Mouse (Mus musculus) midbrain, embryonic 13.5 days (tissue): ENCODE measurements around the gene Irf3. TPM values are rescaled to one million over a fixed set of nuclear protein-coding genes. Genes with fewer than 3 reads are reported as not detected.
A peak's percentile ranks its signal among the peaks of the same experiment; 100 is the strongest.
"Not testable (repeated sequence)": the region's sequence is repeated elsewhere in the genome, so short reads cannot be mapped to it uniquely, and the experiment has no call there.

Source experiments
- ATAC-seq: fragments of 200-750 bp; cut with Nextera tagmentation; 2 replicates; pipeline ENCODE4 v1.8.0; 2017; ENCODE audit warnings: mild to moderate bottlenecking, moderate TSS enrichment, moderate library complexity
- H3K27ac ChIP-seq: fragments of 300-500 bp; sonication (generic); 2 replicates; pipeline ENCODE4 v1.5.1; 2015; ENCODE audit warnings: inconsistent platforms, mild to moderate bottlenecking, moderate library complexity
- H3K27me3 ChIP-seq: fragments of 300-500 bp; sonication (generic); 2 replicates; pipeline ENCODE4 v1.6.1; 2015; ENCODE audit warnings: mild to moderate bottlenecking, inconsistent platforms
- H3K36me3 ChIP-seq: fragments of 300-500 bp; sonication (generic); 2 replicates; pipeline ENCODE4 v1.6.1; 2015; ENCODE audit warnings: mild to moderate bottlenecking, inconsistent platforms
- H3K4me1 ChIP-seq: fragments of 300-500 bp; sonication (generic); replicated peaks from 2 replicates; pipeline ENCODE4 v1.6.1; 2015; ENCODE audit warnings: inconsistent platforms
- H3K4me2 ChIP-seq: fragments of 300-500 bp; sonication (generic); replicated peaks from 2 replicates; pipeline ENCODE4 v1.6.1; 2015; ENCODE audit warnings: moderate library complexity, mild to moderate bottlenecking, inconsistent platforms
- H3K4me3 ChIP-seq: fragments of 300-500 bp; sonication (generic); replicated peaks from 2 replicates; pipeline ENCODE4 v1.5.1; 2015; ENCODE audit warnings: mild to moderate bottlenecking, inconsistent platforms
- H3K9ac ChIP-seq: fragments of 300-500 bp; sonication (generic); replicated peaks from 2 replicates; pipeline ENCODE4 v1.6.1; 2015; ENCODE audit warnings: mild to moderate bottlenecking, inconsistent platforms
- H3K9me3 ChIP-seq: fragments of 300-500 bp; sonication (generic); 2 replicates; pipeline ENCODE4 v1.6.1; 2016; ENCODE audit warnings: mild to moderate bottlenecking, inconsistent platforms
- WGBS: fragments of 180-500 bp; shearing (Covaris S2); methylation state at CpG from one replicate; pipeline ENCODE4 v1.1.7; 2015; 5-methylcytosine and 5-hydroxymethylcytosine counted together
- polyA plus RNA-seq: library from polyadenylated mRNA; unstranded; fragments of >200 nt; fragmentation: Nextera tagmentation; extraction: Ambion mirVana; gene quantifications from 2 replicates; pipeline ENCODE4 v1.2.1, GENCODE M21; 2015

Irf3 gene
- polyA plus RNA-seq, 1 experiment from 2014 or later = 70.7 TPM

DNA sequence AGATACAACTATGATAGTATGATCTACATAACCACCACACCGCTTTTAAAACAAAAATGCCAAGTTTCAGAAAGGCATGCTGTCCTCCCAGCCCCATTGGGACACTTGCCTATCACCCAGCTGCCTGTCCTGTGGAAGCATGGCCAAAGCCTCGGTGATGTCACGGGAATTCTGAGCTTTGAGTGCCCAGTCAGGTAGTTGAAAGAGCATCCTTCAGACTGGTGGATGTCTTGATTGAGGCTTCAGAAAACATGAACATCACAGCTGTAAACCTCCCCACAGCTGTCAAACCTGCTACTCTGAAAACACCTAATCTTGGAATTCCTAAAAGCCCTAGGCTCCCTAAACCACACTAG is 16.6 kb downstream of the Irf3 start:
- 95% methylated on average over 3 of the region's 3 CpGs for WGBS
- H3K9me3 ChIP-seq = no peaks in the 10 kb centered on the region
- H3K9ac ChIP-seq = peak overlapping the region; percentile 93; the same call in 1 of the 2 replicates
- peaks cover 42% of the 10 kb centered on the region for H3K4me1 ChIP-seq
- H3K4me2 ChIP-seq = peak overlapping the region; percentile 89
- no peaks in the 10 kb centered on the region for H3K27me3 ChIP-seq
- no peak overlapping the region for H3K4me3 ChIP-seq
- no peak for ATAC-seq
- H3K36me3 ChIP-seq = peaks cover 49% of the 10 kb centered on the region
- H3K27ac ChIP-seq = no peak overlapping the region

DNA sequence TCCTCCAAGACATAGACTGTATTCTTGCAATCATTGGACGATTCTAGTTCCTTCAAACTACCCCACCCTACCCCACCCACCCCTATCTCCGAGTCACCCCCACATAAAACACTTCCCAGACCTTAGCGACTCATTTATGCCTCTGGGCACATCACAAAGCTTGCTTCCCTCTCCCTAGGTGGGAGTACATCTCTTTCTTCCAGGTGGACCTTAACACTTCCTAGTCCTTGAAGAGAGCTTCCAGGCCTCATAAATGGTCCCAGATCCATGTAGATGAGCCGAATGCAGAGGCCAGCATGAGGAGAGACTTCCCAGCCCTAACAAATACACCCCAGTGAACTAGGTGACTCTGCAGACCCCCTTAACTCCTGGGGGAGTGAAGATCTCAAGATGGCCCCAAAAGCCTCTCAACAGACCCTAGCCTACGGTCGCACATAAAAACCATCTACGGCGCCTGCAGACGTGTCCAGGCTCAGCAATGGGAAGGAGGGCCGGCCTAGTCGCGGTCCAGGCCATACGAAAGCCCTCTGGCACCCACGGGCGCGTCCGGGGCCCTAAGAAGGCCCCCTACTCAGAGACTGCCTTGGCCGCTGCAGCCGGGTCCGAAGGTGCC is 18.0 kb downstream of the Irf3 start:
- peaks cover 42% of the 10 kb centered on the region for H3K4me1 ChIP-seq
- peak overlapping the region; percentile 89 for H3K4me2 ChIP-seq
- H3K9me3 ChIP-seq = no peaks in the 10 kb centered on the region
- ATAC-seq = no peak
- peak overlapping the region; percentile 95 for H3K4me3 ChIP-seq
- peaks cover 5% of the 10 kb centered on the region; the same call in 1 of the 2 replicates for H3K27me3 ChIP-seq
- H3K27ac ChIP-seq = peak overlapping the region; percentile 79
- 3% methylated on average over 20 of the region's 20 CpGs for WGBS
- peaks cover 35% of the 10 kb centered on the region for H3K36me3 ChIP-seq
- H3K9ac ChIP-seq = peak overlapping the region; percentile 93

DNA sequence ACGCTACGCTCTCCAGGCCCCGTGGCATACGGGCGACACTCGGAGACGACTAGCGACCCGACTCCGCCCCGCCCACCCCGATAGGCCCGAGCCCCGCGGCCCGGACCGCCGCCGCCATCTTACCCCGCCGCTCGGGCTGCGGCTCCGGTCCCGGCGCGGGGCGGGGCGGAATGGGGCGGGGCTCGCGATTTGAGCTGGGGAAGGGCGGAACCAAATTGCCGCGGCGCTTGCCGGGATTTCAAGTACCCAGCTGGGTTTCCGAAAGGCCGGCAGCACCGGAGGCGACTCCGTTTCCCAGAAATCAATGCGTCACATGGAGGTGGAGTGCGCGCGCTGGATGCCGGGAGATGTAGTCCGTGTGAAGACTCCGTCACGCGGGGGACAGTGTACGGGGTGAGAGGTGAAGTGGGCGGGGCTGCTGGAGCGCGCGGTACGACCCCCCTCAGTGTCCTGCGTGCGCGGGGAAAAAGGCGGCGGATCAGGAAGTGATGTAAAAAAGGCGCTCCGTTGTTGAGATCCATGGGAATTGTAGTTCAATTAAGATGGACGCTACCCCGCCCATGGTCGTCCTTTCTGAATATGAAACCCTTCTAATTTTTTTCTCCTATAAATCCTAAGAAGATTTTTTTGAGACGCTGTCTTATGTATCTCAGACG is 18.6 kb downstream of the Irf3 start, which contains the start of gene Scaf1:
TSS of gene Scaf1 (minus strand) at position 407 of the 656 bp plus-strand sequence.
- Histone ChIP-seq H3K9me3 (no peaks in the 10 kb centered on the region), H3K4me2 (peak within 1 kb of the TSS; percentile 89), H3K4me1 (peaks cover 42% of the 10 kb centered on the region), H3K36me3 (peaks cover 29% of the 10 kb centered on the region), H3K27me3 (peaks cover 7% of the 10 kb centered on the region; the same call in 1 of the 2 replicates), H3K9ac (peak within 1 kb of the TSS; percentile 93), H3K27ac (peak within 1 kb of the TSS; percentile 80), H3K4me3 (peak within 1 kb of the TSS; percentile 95)
- under 1% methylated on average over 66 of the region's 69 CpGs for WGBS
- ATAC-seq = peak; percentile 92

DNA sequence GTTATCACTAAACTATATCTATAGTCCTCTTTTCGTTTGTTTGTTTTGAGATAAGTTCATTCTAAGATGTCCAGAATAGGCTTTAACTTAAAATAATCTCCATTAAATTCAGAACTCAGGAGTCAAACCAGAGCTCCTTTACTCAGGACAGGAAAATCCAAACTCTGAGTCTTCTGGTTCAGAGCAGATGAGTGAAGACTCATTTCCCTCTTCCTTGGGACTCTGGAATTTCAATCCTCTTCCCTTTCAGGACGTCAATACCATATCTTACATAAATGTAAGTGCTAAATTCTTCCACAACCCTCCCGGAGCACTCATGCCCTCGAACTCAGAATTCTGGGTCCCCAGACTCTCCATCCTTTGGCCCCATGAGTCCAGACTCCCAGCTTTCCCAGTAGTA is 19.3 kb downstream of the Irf3 start:
- Histone ChIP-seq H3K9me3 (no peaks in the 10 kb centered on the region), H3K36me3 (peaks cover 23% of the 10 kb centered on the region), H3K9ac (peak overlapping the region; percentile 71), H3K4me2 (peak overlapping the region; percentile 76), H3K4me3 (peak overlapping the region; percentile 95), H3K27me3 (peaks cover 7% of the 10 kb centered on the region; the same call in 1 of the 2 replicates), H3K4me1 (peaks cover 42% of the 10 kb centered on the region), H3K27ac (peak overlapping the region; percentile 80)
- ATAC-seq = no peak
- 5% methylated on average over 4 of the region's 4 CpGs for WGBS

DNA sequence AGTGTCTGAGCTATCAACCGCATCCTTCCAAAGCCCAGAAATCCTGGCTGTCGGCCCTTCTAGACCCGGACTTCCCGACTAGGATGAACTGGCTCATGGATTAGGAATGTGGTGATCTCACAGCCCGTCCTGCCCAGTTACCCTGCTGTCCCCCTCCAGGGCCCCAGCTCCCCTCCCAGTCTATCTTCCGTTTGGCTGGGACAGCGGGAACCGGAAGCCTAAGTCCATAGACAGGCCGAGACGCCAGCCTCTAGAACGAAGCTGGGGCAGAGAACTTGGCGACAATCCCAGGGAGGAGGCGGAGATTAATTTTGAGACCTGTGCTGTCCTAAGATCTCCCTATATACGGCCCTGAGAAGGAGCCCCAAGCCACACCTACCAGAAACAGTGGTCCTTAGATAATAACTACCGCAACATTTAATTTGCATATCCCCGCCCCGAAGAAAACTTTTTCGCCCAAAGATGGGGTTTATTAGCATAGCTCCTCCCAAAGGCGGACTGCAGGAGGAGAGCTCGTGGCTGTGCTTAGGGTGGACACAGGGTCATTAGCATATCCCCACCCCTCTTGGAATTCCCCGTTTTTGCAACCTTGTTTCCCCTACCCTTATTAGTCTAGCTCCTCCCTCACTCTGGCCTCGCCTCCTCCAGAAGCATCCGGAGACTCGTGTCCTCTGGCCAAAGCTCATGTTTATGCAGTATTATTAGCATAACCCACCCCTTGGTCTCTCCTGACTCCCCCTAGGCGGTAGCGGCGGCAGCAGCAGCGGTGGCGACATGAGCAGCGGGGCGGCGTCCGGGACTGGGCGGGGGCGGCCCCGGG is 20.0 kb downstream of the Irf3 start, which contains the start of gene Rras:
TSS of gene Rras (plus strand) at position 720 of the 820 bp plus-strand sequence.
- peak within 1 kb of the TSS; percentile 76 for H3K4me2 ChIP-seq
- H3K36me3 ChIP-seq = peaks cover 16% of the 10 kb centered on the region
- WGBS = 0% methylated on average over 36 of the region's 36 CpGs
- H3K27me3 ChIP-seq = peaks cover 7% of the 10 kb centered on the region; the same call in 1 of the 2 replicates
- peak; percentile 85 for ATAC-seq
- peak within 1 kb of the TSS; percentile 71 for H3K9ac ChIP-seq
- peaks cover 42% of the 10 kb centered on the region for H3K4me1 ChIP-seq
- peak within 1 kb of the TSS; percentile 95 for H3K4me3 ChIP-seq
- peak within 1 kb of the TSS; percentile 80 for H3K27ac ChIP-seq
- no peaks in the 10 kb centered on the region for H3K9me3 ChIP-seq

DNA sequence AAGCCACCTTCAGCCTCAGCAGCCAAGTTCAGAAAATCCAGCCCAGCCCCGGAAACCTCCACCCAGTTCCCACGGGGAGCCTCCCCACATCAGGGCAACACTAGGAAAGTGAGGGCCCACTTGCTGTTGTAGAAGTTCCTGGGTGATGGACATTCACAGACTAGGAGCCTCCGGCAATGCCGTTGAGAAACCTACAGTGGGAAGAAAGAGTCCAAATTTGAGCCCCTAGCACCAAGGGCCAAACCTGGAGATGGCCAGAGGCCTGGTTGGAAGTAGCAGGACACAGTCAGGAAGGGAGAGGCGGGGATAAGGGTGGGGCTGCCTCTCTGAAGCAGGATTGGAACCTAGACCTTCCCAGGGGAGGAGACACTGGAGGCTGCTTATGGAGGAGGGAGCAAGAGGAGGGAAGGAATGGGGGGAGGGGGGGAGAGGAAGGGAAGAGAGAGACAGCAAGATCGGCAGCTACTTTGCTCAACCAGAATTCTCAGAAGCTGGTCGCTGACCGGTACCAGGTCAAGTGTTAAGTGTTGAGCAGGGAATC is 21.7 kb downstream of the Irf3 start:
- H3K4me3 ChIP-seq = no peak overlapping the region
- no peak overlapping the region for H3K27ac ChIP-seq
- H3K9ac ChIP-seq = no peak overlapping the region
- no peak for ATAC-seq
- H3K4me2 ChIP-seq = peak overlapping the region; percentile 76; the same call in 1 of the 2 replicates
- H3K9me3 ChIP-seq = no peaks in the 10 kb centered on the region
- no peaks in the 10 kb centered on the region for H3K36me3 ChIP-seq
- WGBS = 40% methylated on average over 8 of the region's 8 CpGs
- H3K4me1 ChIP-seq = peaks cover 32% of the 10 kb centered on the region
- H3K27me3 ChIP-seq = peaks cover 7% of the 10 kb centered on the region; the same call in 1 of the 2 replicates

DNA sequence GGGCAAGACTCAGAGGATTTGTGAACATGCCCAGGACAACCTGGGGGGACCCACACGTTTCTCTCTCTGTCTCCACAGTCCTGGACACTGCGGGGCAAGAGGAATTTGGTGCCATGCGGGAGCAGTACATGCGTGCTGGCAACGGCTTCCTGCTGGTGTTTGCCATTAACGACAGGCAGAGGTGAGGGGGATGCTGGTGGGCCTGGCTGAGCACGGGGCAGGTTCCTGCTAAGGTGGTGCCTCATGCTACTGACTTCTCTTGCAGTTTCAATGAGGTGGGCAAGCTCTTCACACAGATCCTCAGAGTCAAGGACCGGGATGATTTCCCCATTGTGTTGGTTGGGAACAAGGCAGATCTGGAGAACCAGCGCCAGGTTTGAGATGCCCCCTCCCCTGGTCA is 22.8 kb downstream of the Irf3 start:
- Histone ChIP-seq H3K9me3 (no peaks in the 10 kb centered on the region), H3K4me3 (no peak overlapping the region), H3K36me3 (no peaks in the 10 kb centered on the region), H3K9ac (no peak overlapping the region), H3K27me3 (peaks cover 7% of the 10 kb centered on the region; the same call in 1 of the 2 replicates), H3K27ac (no peak overlapping the region), H3K4me1 (peaks cover 21% of the 10 kb centered on the region), H3K4me2 (no peak overlapping the region)
- 81% methylated on average over 9 of the region's 9 CpGs for WGBS
- no peak for ATAC-seq

DNA sequence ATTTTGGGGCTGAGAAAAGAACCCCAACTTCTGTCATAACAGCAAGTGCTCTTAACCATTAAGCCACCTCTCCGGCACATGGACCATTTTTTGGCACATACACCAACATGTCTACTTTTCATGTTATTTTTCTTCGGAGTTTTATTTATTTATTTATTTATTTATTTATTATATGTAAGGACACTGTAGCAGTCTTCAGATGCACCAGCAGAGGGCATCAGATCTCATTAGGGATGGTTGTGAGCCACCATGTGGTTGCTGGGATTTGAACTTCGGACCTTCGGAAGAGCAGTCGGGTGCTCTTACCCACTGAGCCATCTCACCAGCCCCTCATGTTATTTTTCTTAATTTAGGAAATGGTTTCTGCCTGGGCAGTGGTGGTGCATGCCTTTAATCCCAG is 26.3 kb downstream of the Irf3 start:
- Histone ChIP-seq H3K4me1 (peaks cover 13% of the 10 kb centered on the region), H3K36me3 (peaks cover 22% of the 10 kb centered on the region)
- H3K4me3 ChIP-seq, H3K9me3 ChIP-seq, ATAC-seq, H3K27me3 ChIP-seq, H3K27ac ChIP-seq, H3K4me2 ChIP-seq, H3K9ac ChIP-seq: not testable (repeated sequence)
- 82% methylated on average over 5 of the region's 5 CpGs for WGBS

DNA sequence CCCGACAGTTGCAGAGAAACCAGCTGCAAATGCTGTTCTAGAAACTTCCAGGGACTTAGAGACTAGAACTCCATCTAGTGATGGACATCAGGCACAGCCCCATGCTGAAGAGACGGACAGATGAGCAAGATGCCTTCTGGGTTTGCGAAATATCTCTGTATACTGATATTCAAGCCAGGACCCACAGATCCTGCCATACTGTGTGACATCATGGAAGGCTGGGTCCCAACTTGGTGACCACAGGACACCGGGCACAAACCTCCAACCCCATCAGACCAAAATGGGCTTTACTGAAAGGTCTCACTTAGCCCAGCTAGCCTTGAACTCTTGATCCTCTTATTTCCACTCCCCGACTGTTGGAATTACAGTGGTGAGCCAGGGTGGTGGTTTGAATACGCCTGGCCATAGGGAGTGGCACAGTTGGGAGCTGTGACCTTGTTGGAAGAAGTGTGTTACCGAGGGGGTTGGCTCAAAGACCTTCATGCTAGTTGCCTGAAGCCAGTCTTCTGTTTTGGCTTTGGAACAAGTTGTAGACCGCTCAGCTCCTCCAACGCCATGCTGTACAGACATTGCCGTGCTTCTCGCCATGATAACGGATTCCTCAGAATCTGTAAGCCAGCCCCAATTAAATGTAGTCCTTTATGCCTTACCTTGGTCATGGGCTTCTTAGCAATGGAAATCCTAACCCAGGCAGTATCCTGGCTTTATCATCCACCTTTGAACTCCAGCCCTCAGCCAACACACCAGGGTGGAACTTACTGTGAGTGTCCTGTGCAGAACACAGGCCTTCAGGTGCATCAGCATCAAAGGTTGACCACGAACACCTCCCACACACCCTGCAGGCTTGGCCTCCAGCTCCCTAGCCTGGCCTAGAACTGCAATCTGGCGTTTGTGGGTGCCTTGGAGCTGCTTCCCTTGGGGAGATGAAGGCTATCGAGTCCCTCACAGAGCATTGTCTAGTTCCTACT is 27.1 kb downstream of the Irf3 start:
- no peaks in the 10 kb centered on the region for H3K9me3 ChIP-seq
- WGBS = 89% methylated on average over 15 of the region's 15 CpGs
- H3K27me3 ChIP-seq = peaks cover 7% of the 10 kb centered on the region; the same call in 1 of the 2 replicates
- H3K36me3 ChIP-seq = peaks cover 31% of the 10 kb centered on the region
- H3K4me3 ChIP-seq = no peak overlapping the region
- no peak for ATAC-seq
- H3K27ac ChIP-seq = peak overlapping the region; percentile 5; the same call in 1 of the 2 replicates
- H3K4me1 ChIP-seq = peaks cover 13% of the 10 kb centered on the region
- H3K4me2 ChIP-seq = no peak overlapping the region
- no peak overlapping the region for H3K9ac ChIP-seq

DNA sequence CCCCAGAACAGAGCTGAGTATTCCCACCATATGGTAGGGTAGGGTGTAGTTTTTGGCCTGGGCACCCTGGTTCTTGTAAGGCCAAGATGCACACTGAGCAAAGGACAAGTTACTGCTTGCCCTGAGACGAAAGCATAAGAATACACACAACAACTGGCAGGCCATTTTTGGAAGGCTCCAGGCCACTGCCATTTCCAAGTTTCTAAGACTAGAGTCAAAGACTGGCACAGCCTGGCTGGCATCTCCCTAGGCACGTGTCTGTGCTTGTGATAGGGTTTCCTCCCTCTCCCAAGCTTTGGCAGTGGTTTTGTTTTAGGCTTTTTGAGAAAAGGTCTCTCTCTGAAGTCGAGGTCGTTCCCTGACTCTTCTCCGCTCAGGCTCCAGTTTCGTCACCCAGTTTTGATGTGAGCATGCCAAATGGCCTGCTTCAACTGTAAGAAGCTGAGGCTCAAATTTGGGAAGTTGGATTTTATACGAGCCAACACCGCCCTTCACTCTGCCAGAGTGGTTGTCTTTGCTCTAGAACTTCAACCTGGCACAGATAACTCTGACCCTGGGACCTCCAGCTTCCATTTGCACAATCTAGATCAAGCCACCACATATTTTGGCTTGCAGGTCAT is 28.3 kb downstream of the Irf3 start:
- 82% methylated on average over 8 of the region's 8 CpGs for WGBS
- no peaks in the 10 kb centered on the region for H3K9me3 ChIP-seq
- H3K9ac ChIP-seq = no peak overlapping the region
- no peak for ATAC-seq
- no peaks in the 10 kb centered on the region for H3K27me3 ChIP-seq
- H3K4me2 ChIP-seq = no peak overlapping the region
- H3K27ac ChIP-seq = peak overlapping the region; percentile 19; the same call in 1 of the 2 replicates
- H3K4me1 ChIP-seq = peaks cover 13% of the 10 kb centered on the region
- no peak overlapping the region for H3K4me3 ChIP-seq
- peaks cover 42% of the 10 kb centered on the region for H3K36me3 ChIP-seq
